Mouse (Mus musculus) kidney, adult 2 months (tissue): Measurements from ENCODE around the gene Tlk2.

Source experiments
- CTCF ChIP-seq: fragments of 200-500 bp; conservative IDR thresholded peaks from 2 replicates; pipeline ENCODE4 v1.5.1; 2011; ENCODE audit warnings: low read depth, mild to moderate bottlenecking, control low read depth, low read length, moderate library complexity, mixed read lengths; ENCODE audit not compliant: insufficient read depth, insufficient read length
- POLR2A ChIP-seq: fragments of 200-500 bp; IDR thresholded peaks from one replicate; pipeline ENCODE4 v1.6.1; 2011; ENCODE audit warnings: low read depth, low read length, control low read depth

GRCm38 (mm10) chr11:105292124-105293071, 113.8 kb downstream of the Tlk2 start, which contains the start of gene Mrc2:
- TF ChIP-seq POLR2A (peak; percentile 34), CTCF (no peak)
